Mouse (Mus musculus) erythroblast, embryonic 14.5 days (primary cell): ENCODE measurements at regions not wholly inside any gene's neighbourhood (a gene's known extent, or its start where the extent isn't known, plus 50 kb on each side); places are given as distances from the start of the nearest gene placed in this dataset.

Experiments
- GATA1 ChIP-seq: IDR thresholded peaks from 2 replicates; pipeline ENCODE4 v1.6.1; 2012; ENCODE audit warnings: low read length, inconsistent platforms, mixed read lengths
- TAL1 ChIP-seq: IDR thresholded peaks from 3 replicates; pipeline ENCODE4 v1.6.1; 2012; ENCODE audit warnings: low read length, inconsistent platforms, mixed read lengths

- TF ChIP-seq GATA1: no peak
- no peak for TF ChIP-seq TAL1
Observed at GRCm38 (mm10) chr3:15153710-15154109, 178.4 kb downstream of the Gm9733 start.
